Mouse (Mus musculus) C2C12 (cell line): Measurements from ENCODE around the gene Olfml3. TPM values are rescaled to one million over a fixed set of nuclear protein-coding genes. Genes with fewer than 3 reads are reported as not detected.

Experiments used
- polyA plus RNA-seq: library from polyadenylated mRNA; unstranded; fragments of >200 nt; fragmentation: generic; extraction: Trizol; gene quantifications from one replicate; pipeline ENCODE4 v1.2.1, GENCODE M21; 2012; ENCODE audit warnings: missing spikeins

Gene Olfml3
- polyA plus RNA-seq, 1 experiment: 7.5 TPM

Other genes starting within 250 kb of the Olfml3 start
- gene Syt6, start 162.8 kb downstream of the Olfml3 start, polyA plus RNA-seq: not detected
- 0.04 TPM for gene Atg4a-ps, start 91.9 kb downstream of the Olfml3 start, polyA plus RNA-seq
- not detected for gene Gm10964, start 1.4 kb upstream of the Olfml3 start, polyA plus RNA-seq
- gene Hipk1, start 53.6 kb upstream of the Olfml3 start, polyA plus RNA-seq: 15.6 TPM
- gene Dclre1b, start 71.4 kb upstream of the Olfml3 start, polyA plus RNA-seq: 7.6 TPM
- 8.8 TPM for gene Ap4b1, start 71.5 kb upstream of the Olfml3 start, polyA plus RNA-seq
- not detected for gene Gm43064, start 71.6 kb upstream of the Olfml3 start, polyA plus RNA-seq
- 0.37 TPM for gene Bcl2l15, start 94.6 kb upstream of the Olfml3 start, polyA plus RNA-seq
- 1.8 TPM for gene Ptpn22, start 121.8 kb upstream of the Olfml3 start, polyA plus RNA-seq
- 2.6 TPM for gene Rsbn1, start 176.1 kb upstream of the Olfml3 start, polyA plus RNA-seq
- gene Phtf1, start 230.1 kb upstream of the Olfml3 start, polyA plus RNA-seq: 10.0 TPM